Mouse (Mus musculus) R1 (cell line): ENCODE data around the gene Acox3.
A peak's percentile ranks its signal among the peaks of the same experiment; 100 is the strongest.

Source experiments
- DNase-seq: peaks from one replicate; pipeline ENCODE4 v3.0.0-alpha.2; 2018; ENCODE audit warnings: low read depth, low spot score

Gene Acox3

GRCm38 (mm10) chr5:35648230-35648629 is 65.4 kb downstream of the Acox3 start:
- no peak for DNase-seq

DNA sequence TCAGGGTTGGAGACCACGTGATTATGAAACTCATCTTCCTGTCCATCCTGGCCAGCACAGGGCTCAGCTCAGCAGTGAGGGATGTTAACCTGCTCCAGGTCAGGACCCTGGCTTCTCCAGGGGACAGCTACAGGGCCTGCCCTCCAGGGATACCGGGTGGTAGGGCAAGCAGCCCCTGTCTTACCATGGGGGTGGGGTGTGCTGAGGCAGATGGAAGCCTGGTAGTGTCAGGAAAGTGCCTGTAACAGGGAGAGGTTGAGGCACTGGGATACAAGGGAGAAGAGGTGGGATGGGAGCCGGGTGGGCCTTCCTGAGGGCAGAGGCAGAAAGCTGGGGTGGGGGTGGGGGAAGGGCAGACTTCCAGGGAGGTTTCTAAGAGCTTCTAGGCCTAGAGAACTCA is 69.5 kb downstream of the Acox3 start:
- DNase-seq = no peak

DNA sequence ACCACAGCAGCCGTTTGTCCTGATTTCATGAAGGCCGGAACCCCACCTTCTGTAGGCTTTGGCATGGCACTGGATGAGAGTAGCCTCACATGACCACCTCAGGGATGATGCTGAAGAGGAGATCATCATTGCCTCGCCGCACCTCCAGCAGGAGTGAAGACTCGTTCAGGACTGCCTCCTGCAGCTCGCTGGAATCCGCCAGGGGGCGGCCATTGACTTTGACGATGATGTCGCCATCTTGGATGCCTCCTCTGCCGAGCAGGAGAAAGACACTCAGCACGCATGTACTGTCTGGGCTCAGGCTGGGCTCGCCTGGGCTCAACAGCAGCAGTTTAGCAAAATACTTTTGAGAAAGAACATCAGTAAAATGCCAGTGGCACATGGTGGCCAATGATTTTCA is 70.0 kb downstream of the Acox3 start:
- peak; percentile 86 for DNase-seq

DNA sequence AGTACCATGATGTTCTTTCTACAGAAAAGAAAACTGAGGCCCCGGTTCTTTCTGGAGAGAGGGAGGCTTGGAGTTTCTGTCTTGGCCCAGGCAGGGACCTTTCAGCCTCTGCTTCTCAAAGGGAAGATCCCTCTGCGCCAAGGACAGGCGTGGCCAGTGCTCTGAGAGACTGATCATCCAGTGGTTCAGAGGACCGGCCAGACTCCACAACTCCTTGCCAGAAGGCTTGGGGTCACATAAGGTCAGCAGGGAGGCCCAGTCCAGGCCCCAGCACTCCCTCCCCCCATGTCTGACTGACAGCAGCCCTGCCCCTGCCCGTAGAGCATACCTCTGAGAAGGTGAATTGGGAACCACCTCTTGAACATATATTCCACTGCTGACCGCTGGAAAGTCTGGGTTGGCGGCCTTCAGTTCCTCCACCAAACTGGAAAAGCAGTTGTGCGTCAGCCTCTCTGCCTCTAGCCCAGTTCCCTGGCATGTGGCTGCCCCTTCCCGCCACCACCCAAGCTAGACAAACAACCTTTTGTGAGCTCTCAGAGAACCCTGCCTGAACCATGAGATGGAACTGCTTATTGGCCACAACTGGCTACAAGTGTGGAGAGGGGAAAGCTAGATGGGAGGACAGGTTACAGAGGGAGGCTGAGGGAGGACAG is 71.0 kb downstream of the Acox3 start:
- no peak for DNase-seq

- DNase-seq = peak; percentile 61
Measured at GRCm38 (mm10) chr5:35655753-35656485, 73.1 kb downstream of the Acox3 start.

- DNase-seq = no peak
Measured at GRCm38 (mm10) chr5:35659503-35659902, 76.7 kb downstream of the Acox3 start.

DNA sequence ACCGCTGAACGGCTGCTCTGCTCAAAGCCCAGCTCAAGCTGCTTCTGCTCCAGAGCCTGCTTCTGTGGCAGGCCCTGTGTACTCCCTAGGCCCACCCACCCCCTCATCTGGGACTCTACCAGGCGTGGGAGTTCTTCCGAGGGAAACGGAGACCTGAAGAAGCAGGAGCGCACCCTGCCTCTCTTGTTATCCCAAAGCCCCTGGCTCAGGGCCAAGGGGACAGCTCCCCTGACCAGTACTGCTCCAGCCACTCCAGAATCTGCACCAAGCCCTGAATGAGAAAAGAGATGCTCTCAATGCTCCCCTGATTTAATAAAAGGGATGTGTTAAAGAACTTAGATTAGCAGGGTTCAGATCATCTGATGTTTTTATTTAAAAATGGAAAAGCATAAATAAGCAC is 78.4 kb downstream of the Acox3 start:
- DNase-seq = no peak

DNA sequence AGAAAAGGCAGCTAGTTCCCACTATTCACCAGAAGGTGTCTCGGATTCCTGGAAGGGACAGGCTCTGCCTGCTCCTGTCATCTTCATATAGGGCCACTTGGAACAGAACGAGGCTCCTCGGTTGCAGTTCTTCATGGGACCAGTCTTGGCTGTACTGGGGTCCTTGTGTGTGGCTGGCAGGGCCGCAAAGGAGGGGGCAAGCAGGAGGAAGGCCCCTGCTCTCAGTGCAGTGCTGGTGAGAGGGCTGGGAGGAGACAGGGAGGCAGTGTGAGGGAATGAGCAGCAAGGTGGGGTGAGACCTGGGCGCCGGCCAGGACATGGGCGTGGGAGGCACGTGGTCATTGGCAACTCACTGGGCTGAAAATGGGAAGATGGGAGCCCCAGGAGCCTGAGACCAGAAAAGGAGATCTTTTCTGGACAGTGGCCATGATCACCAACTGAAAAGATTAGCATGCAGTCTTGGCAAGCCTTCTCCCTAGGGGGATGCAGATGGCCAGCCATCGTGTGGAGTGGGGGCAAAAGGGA is 79.2 kb downstream of the Acox3 start:
- no peak for DNase-seq
